8 mouse cellular contexts compared by ENCODE assay signal in genomic region chr12:79887225-79887886, GRCm38 (mm10).
DNase-seq lines count a peak whose midpoint lies in the region; ATAC-seq and TF ChIP-seq lines count a peak whose summit lies in the region.

No protein-coding gene starts in this region.

- H3K36me3 ChIP-seq in forebrain, embryonic 14.5 days (ENCODE audit: control insufficient read depth, insufficient read depth, low read length) = no peaks in the 10 kb centered on the region
- no peaks in the 10 kb centered on the region for H3K36me3 ChIP-seq in hindbrain, embryonic 14.5 days (replicated peaks; ENCODE audit: control insufficient read depth, insufficient read depth)
- H3K36me3 ChIP-seq in lung, embryonic 14.5 days (ENCODE audit: insufficient read depth) = no peaks in the 10 kb centered on the region

- peak; percentile 55; the same call in 1 of the 2 replicates for ATAC-seq in forebrain, embryonic 14.5 days
- ATAC-seq in hindbrain, embryonic 14.5 days (ENCODE audit: low FRiP score) = no peak
- peak; percentile 88 for ATAC-seq in lung, embryonic 14.5 days (ENCODE audit: insufficient read depth)

- no peak overlapping the region for H3K4me3 ChIP-seq in forebrain, embryonic 14.5 days (ENCODE audit: low read depth, low read length)
- no peak overlapping the region for H3K4me3 ChIP-seq in hindbrain, embryonic 14.5 days (replicated peaks; ENCODE audit: low read length)
- H3K4me3 ChIP-seq in lung, embryonic 14.5 days (ENCODE audit: low read depth, low read length) = no peak overlapping the region

- H3K4me1 ChIP-seq in forebrain, embryonic 14.5 days (ENCODE audit: control insufficient read depth, insufficient read depth, low read length) = peaks cover 9% of the 10 kb centered on the region; the same call in 1 of the 2 replicates
- H3K4me1 ChIP-seq in hindbrain, embryonic 14.5 days (replicated peaks; ENCODE audit: control insufficient read depth, insufficient read depth, low read length) = no peaks in the 10 kb centered on the region
- peaks cover 21% of the 10 kb centered on the region for H3K4me1 ChIP-seq in lung, embryonic 14.5 days (ENCODE audit: insufficient read depth)

- no peak for TF ChIP-seq CTCF in lung, embryonic 14.5 days (IDR thresholded peaks at IDR 0.05; ENCODE audit: low read depth)

- peak; percentile 61 for DNase-seq in embryo, embryonic 10 days (ENCODE audit: low spot score)
- no peak for DNase-seq in embryo, embryonic 10.5 days (ENCODE audit: low spot score)
- peak; percentile 69 for DNase-seq in forebrain, embryonic 14.5 days (ENCODE audit: low spot score)
- peak; percentile 53 for DNase-seq in hindbrain, embryonic 14.5 days (ENCODE audit: low spot score)
- peak; percentile 91 for DNase-seq in lung, embryonic 14.5 days
- peak; percentile 79 to 88 for DNase-seq in urinary bladder, postnatal 36 days (ENCODE audit: low spot score in 2 of 2)
- no peak for DNase-seq in right cerebral cortex, postnatal 36 days (ENCODE audit: low spot score in 2 of 2)
- DNase-seq in thymus, postnatal 4 days = no peak

- WGBS in forebrain, embryonic 14.5 days = 45% methylated on average over 12 of the region's 12 CpGs
- whole genome bisulfite sequencing in hindbrain, embryonic 14.5 days = 58% methylated on average over 12 of the region's 12 CpGs
- 32% methylated on average over 12 of the region's 12 CpGs for WGBS in lung, embryonic 14.5 days

- no peaks in the 10 kb centered on the region for H3K9me3 ChIP-seq in forebrain, embryonic 14.5 days (replicated peaks; ENCODE audit: control insufficient read depth, low read length)
- no peaks in the 10 kb centered on the region for H3K9me3 ChIP-seq in hindbrain, embryonic 14.5 days (ENCODE audit: control insufficient read depth, low read length)
- no peaks in the 10 kb centered on the region for H3K9me3 ChIP-seq in lung, embryonic 14.5 days (ENCODE audit: low read depth, low read length)

- H3K4me2 ChIP-seq in forebrain, embryonic 14.5 days (ENCODE audit: low read length) = no peak overlapping the region
- H3K4me2 ChIP-seq in hindbrain, embryonic 14.5 days (replicated peaks) = no peak overlapping the region
- H3K4me2 ChIP-seq in lung, embryonic 14.5 days = peak overlapping the region; percentile 29; the same call in 1 of the 2 replicates

- H3K27me3 ChIP-seq in forebrain, embryonic 14.5 days (replicated peaks; ENCODE audit: control insufficient read depth, insufficient read depth, low read length) = no peaks in the 10 kb centered on the region
- no peaks in the 10 kb centered on the region for H3K27me3 ChIP-seq in hindbrain, embryonic 14.5 days (ENCODE audit: control insufficient read depth, insufficient read depth, low read length)
- no peaks in the 10 kb centered on the region for H3K27me3 ChIP-seq in lung, embryonic 14.5 days (ENCODE audit: insufficient read depth, low read length)

- H3K27ac ChIP-seq in forebrain, embryonic 14.5 days (ENCODE audit: low read depth, low read length) = no peak overlapping the region
- no peak overlapping the region for H3K27ac ChIP-seq in hindbrain, embryonic 14.5 days
- peak overlapping the region; percentile 75 for H3K27ac ChIP-seq in lung, embryonic 14.5 days (ENCODE audit: low read depth)

- no peak overlapping the region for H3K9ac ChIP-seq in forebrain, embryonic 14.5 days (ENCODE audit: low read length)
- H3K9ac ChIP-seq in hindbrain, embryonic 14.5 days = no peak overlapping the region
- H3K9ac ChIP-seq in lung, embryonic 14.5 days = no peak overlapping the region

Comparison
In these comparisons a context has a peak if more than half of its experiments do, and no peak if none do; other contexts are left out.
1. DNase-seq: peak in embryo, embryonic 10 days (single experiment), forebrain, embryonic 14.5 days (single experiment), hindbrain, embryonic 14.5 days (single experiment), lung, embryonic 14.5 days (single experiment) and urinary bladder, postnatal 36 days (2 of 2); none in embryo, embryonic 10.5 days (single experiment), right cerebral cortex, postnatal 36 days (0 of 2) and thymus, postnatal 4 days (single experiment).